Mouse (Mus musculus): Measurements from ENCODE around the gene Drosha.

- TF ChIP-seq GATA1 (IDR thresholded peaks at IDR 0.05; ENCODE audit: low read length) (no peak), TAL1 (IDR thresholded peaks at IDR 0.05; ENCODE audit: low read length) (no peak)
These were observed 83.5 kb downstream of the Drosha start for GRCm38 (mm10) chr15:12907962-12908719.

All from erythroblast, embryonic 14.5 days (primary cell).